Mouse (Mus musculus) E14TG2a.4 (cell line): Measurements from ENCODE around the gene Klk11.

ENCODE experiments used
- H3K27me3 ChIP-seq: 2 replicates; pipeline ENCODE4 v1.6.1; 2014; ENCODE audit warnings: low read length, control low read depth; ENCODE audit not compliant: insufficient read depth
- H3K36me3 ChIP-seq: 2 replicates; pipeline ENCODE4 v1.6.1; 2014; ENCODE audit warnings: low read length, control low read depth; ENCODE audit not compliant: insufficient read depth
- H3K4me1 ChIP-seq: replicated peaks from 2 replicates; pipeline ENCODE4 v1.6.1; 2014; ENCODE audit warnings: low read depth, low read length, control low read depth
- H3K4me3 ChIP-seq: replicated peaks from 2 replicates; pipeline ENCODE4 v1.5.1; 2014; ENCODE audit warnings: mild to moderate bottlenecking, low read length
- H3K9me3 ChIP-seq: 2 replicates; pipeline ENCODE4 v1.6.1; 2014; ENCODE audit warnings: low read length, control low read depth
- CTCF ChIP-seq: conservative IDR thresholded peaks from 2 replicates; pipeline ENCODE4 v1.5.1; 2014; ENCODE audit warnings: low read length
- NANOG ChIP-seq: IDR thresholded peaks from 2 replicates; pipeline ENCODE4 v1.6.1; 2014; ENCODE audit warnings: borderline replicate concordance, low read length, mixed read lengths
- POU5F1 ChIP-seq: IDR thresholded peaks from 2 replicates; pipeline ENCODE4 v1.6.1; 2014; ENCODE audit warnings: low read length, borderline replicate concordance

The Klk11 gene

DNA sequence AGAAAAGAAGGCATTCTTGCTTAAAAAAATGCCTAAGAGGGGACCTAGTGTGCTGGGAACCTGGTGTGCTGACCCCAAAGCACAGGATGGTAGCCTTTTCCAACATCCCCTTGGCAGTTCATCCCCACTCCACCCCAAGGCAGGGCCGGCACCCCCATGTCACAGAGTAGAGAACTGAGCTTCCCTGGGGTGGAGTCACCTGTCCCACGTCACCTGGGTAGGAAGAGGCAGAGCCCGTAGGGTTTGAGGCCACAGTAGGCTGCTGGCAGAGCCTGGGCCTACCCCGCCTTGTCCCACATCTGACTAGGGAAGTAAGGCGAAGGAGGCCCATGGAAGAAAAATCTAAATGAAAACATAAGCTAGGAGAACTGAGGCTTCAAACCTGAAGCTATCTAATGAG lies at the start of gene Klk11:
Klk11 (plus strand) TSS at position 241 of the 400 bp plus-strand sequence.
- peaks cover 7% of the 10 kb centered on the region; the same call in 1 of the 2 replicates for H3K27me3 ChIP-seq
- peaks cover 44% of the 10 kb centered on the region for H3K4me1 ChIP-seq

DNA sequence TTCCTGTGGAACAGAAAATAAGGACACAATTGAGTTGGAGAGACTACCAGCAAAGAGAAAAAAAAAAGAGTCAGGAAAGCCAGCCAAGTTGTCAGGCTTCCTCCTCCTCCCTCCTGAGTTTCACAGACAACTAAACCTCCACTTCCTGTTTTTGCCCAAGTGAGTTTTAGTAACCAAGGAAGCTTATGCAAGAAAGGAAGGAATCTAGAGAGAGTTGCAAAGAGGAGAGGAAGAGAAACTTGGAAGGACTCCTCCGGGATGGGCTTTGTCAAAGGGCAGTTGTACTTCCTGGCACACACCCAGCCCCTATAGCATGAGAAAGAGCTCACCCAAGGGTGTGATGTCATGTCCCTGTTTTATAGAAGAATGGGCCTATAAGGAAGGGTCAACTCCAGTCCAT lies 26.6 kb upstream of the Klk11 start:
- Histone ChIP-seq H3K27me3 (no peaks in the 10 kb centered on the region), H3K9me3 (no peaks in the 10 kb centered on the region), H3K4me1 (no peaks in the 10 kb centered on the region), H3K36me3 (no peaks in the 10 kb centered on the region), H3K4me3 (no peak overlapping the region)
- TF ChIP-seq NANOG (no peak), POU5F1 (no peak), CTCF (no peak)

More for the DNA sequence above, at the start of gene Klk11:
- H3K4me3 ChIP-seq: peak within 1 kb of the TSS; percentile 62
- TF ChIP-seq POU5F1 (no peak), NANOG (no peak), CTCF (no peak)
- H3K36me3 ChIP-seq: no peaks in the 10 kb centered on the region
- H3K9me3 ChIP-seq: no peaks in the 10 kb centered on the region

DNA sequence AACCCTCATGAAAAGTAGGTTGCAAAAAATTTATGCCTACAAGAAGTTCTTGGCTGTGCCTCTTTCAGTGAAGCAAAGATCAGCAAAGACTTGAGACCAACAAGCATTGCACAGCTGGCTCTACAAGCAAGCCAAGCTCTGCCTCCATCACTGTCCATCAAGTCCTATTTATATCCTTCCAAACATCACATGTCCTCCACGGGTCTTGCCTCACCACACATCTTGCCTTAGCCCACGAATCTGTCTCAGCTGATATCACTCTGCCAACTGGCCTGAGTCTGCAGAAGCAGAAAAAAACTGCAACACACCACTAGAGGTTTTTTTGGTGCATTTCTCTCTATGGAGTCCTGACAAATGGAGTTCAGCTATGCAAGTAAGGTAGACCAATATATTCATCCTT lies 21.6 kb upstream of the Klk11 start:
- H3K4me3 ChIP-seq: no peak overlapping the region
- no peaks in the 10 kb centered on the region for H3K9me3 ChIP-seq
- peaks cover 2% of the 10 kb centered on the region; the same call in 1 of the 2 replicates for H3K27me3 ChIP-seq
- H3K36me3 ChIP-seq: no peaks in the 10 kb centered on the region
- no peaks in the 10 kb centered on the region for H3K4me1 ChIP-seq
- no peak for TF ChIP-seq POU5F1
- TF ChIP-seq CTCF: no peak
- no peak for TF ChIP-seq NANOG

DNA sequence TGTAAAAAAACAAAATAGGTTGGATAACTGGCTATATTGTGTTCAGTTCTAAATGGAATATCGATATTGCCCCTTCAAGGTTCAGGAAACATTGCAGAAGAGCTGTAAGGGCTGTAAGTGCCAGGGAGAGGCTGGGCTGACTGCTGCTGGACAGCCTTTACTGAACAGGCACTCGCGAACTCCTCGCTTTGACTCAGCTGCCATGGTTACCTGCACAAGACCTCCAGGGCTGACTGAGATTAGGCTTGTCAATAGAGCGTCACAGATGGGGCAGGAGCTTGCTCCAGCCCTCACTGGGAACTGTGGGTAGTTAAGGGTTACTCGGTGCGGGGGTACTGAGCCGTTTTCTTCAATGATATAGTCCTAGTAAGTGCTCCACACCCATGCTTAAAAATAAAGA lies 7.9 kb upstream of the Klk11 start:
- Histone ChIP-seq H3K4me1 (no peaks in the 10 kb centered on the region), H3K27me3 (peaks cover 4% of the 10 kb centered on the region; the same call in 1 of the 2 replicates), H3K36me3 (no peaks in the 10 kb centered on the region), H3K9me3 (peaks cover 8% of the 10 kb centered on the region), H3K4me3 (no peak overlapping the region)
- TF ChIP-seq NANOG (no peak), CTCF (no peak), POU5F1 (no peak)

- Histone ChIP-seq H3K27me3 (peaks cover 4% of the 10 kb centered on the region; the same call in 1 of the 2 replicates), H3K4me1 (peaks cover 7% of the 10 kb centered on the region), H3K36me3 (no peaks in the 10 kb centered on the region), H3K9me3 (no peaks in the 10 kb centered on the region), H3K4me3 (no peak within 1 kb of the TSS)
- TF ChIP-seq NANOG (no peak), POU5F1 (no peak), CTCF (no peak)
Observed at GRCm38 (mm10) chr7:43768597-43768996, 5.8 kb upstream of the Klk11 start, which contains the start of gene Klk12. Klk12 (plus strand) TSS chr7:43768897.

DNA sequence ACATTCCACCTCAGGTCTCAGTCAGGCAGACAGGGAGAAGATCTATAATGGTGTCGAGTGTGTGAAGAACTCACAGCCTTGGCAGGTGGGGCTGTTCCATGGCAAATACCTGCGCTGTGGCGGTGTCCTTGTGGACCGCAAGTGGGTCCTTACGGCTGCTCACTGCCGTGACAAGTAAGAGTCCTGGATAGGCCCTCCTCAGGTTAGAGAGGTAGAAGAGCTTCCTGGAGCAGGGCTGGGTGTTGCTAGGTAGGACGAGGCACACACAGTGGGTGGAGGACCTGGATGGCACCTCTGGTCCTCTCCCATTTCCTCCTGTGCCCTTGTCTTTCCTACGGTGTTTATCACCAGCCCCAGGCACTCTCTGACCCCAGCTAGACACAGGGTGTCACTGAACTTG lies 4.8 kb upstream of the Klk11 start:
- Histone ChIP-seq H3K36me3 (no peaks in the 10 kb centered on the region), H3K4me3 (no peak overlapping the region), H3K9me3 (no peaks in the 10 kb centered on the region), H3K27me3 (peaks cover 4% of the 10 kb centered on the region; the same call in 1 of the 2 replicates), H3K4me1 (peaks cover 16% of the 10 kb centered on the region)
- TF ChIP-seq CTCF: no peak
- TF ChIP-seq POU5F1: no peak
- no peak for TF ChIP-seq NANOG

GRCm38 (mm10) chr7:43770701-43771100 lies 3.7 kb upstream of the Klk11 start:
- no peaks in the 10 kb centered on the region for H3K36me3 ChIP-seq
- TF ChIP-seq POU5F1 (no peak), CTCF (no peak), NANOG (no peak)
- no peaks in the 10 kb centered on the region for H3K9me3 ChIP-seq
- H3K27me3 ChIP-seq: peaks cover 4% of the 10 kb centered on the region; the same call in 1 of the 2 replicates
- H3K4me1 ChIP-seq: peaks cover 26% of the 10 kb centered on the region
- no peak overlapping the region for H3K4me3 ChIP-seq

- H3K4me1 ChIP-seq: peaks cover 38% of the 10 kb centered on the region
- H3K4me3 ChIP-seq: no peak overlapping the region
- no peaks in the 10 kb centered on the region for H3K9me3 ChIP-seq
- H3K36me3 ChIP-seq: no peaks in the 10 kb centered on the region
- no peak for TF ChIP-seq CTCF
- H3K27me3 ChIP-seq: peaks cover 4% of the 10 kb centered on the region; the same call in 1 of the 2 replicates
Observed at GRCm38 (mm10) chr7:43771916-43772315, 2.5 kb upstream of the Klk11 start.

DNA sequence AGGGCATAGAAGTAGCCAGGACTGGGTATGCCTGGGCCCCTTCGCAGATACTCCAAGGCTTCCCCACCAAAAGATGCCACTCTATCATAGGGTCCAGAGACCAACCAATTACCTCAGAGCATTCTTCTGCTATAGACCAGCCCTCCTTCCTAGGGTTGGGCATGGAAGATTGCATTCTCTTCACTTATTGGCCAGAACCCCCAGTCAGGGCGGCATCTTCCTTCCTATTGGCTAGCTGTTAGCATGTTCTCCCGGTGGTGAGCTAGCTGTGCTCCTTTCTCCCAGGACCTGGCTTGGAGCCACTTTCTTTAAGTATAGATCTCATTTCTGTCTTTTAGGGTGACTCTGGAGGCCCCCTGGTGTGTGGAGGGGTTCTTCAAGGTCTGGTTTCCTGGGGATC lies 1.5 kb upstream of the Klk11 start:
- Histone ChIP-seq H3K4me1 (peaks cover 44% of the 10 kb centered on the region), H3K27me3 (peaks cover 4% of the 10 kb centered on the region; the same call in 1 of the 2 replicates), H3K4me3 (no peak overlapping the region), H3K36me3 (no peaks in the 10 kb centered on the region), H3K9me3 (no peaks in the 10 kb centered on the region)
- TF ChIP-seq POU5F1: no peak
- no peak for TF ChIP-seq NANOG
- TF ChIP-seq CTCF: no peak
